Mouse (Mus musculus): Measurements from ENCODE around the gene Cpm.

- TF ChIP-seq EP300 (IDR thresholded peaks at IDR 0.05; ENCODE audit: insufficient read depth, low read depth, low read length) (no peak), CTCF (IDR thresholded peaks at IDR 0.05; ENCODE audit: low read depth, low read length) (no peak)
These were observed 15.1 kb downstream of the Cpm start for GRCm38 (mm10) chr10:117644429-117644748.

All from ES-Bruce4 (cell line).